Mouse (Mus musculus) limb, embryonic 11.5 days (tissue): ENCODE data around the gene Tspan14. TPM values are rescaled to one million over a fixed set of nuclear protein-coding genes. Genes with fewer than 3 reads are reported as not detected.

Experiments
- ATAC-seq: fragments of 200-750 bp; cut with Nextera tagmentation; 2 replicates; pipeline ENCODE4 v1.8.0; 2017; ENCODE audit warnings: low read depth; ENCODE audit not compliant: insufficient number of reproducible peaks, low FRiP score, low TSS enrichment
- DNase-seq: peaks from one replicate; pipeline ENCODE4 v3.0.0-alpha.2; 2015; ENCODE audit warnings: low spot score
- H3K27ac ChIP-seq: fragments of 300-500 bp; sonication (generic); replicated peaks from 2 replicates; pipeline ENCODE4 v1.5.1; 2014; ENCODE audit warnings: low read depth, mild to moderate bottlenecking, low read length
- H3K27me3 ChIP-seq: fragments of 300-500 bp; sonication (generic); 2 replicates; pipeline ENCODE4 v1.6.1; 2014; ENCODE audit warnings: mild to moderate bottlenecking, low read length, mixed read lengths; ENCODE audit not compliant: control insufficient read depth, insufficient read depth
- H3K36me3 ChIP-seq: fragments of 300-500 bp; sonication (generic); 2 replicates; pipeline ENCODE4 v1.6.1; 2014; ENCODE audit warnings: mild to moderate bottlenecking, low read length, moderate library complexity, mixed read lengths; ENCODE audit not compliant: control insufficient read depth, insufficient read depth
- H3K4me1 ChIP-seq: fragments of 300-500 bp; sonication (generic); 2 replicates; pipeline ENCODE4 v1.6.1; 2014; ENCODE audit warnings: low read length, mixed read lengths; ENCODE audit not compliant: control insufficient read depth, insufficient read depth
- H3K4me2 ChIP-seq: fragments of 300-500 bp; sonication (generic); 2 replicates; pipeline ENCODE4 v1.6.1; 2014; ENCODE audit warnings: low read depth, mild to moderate bottlenecking, moderate library complexity; ENCODE audit not compliant: severe bottlenecking
- H3K4me3 ChIP-seq: fragments of 300-500 bp; sonication (generic); 2 replicates; pipeline ENCODE4 v1.5.1; 2014; ENCODE audit warnings: low read depth, low read length
- H3K9ac ChIP-seq: fragments of 300-500 bp; sonication (generic); 2 replicates; pipeline ENCODE4 v1.6.1; 2014; ENCODE audit warnings: mild to moderate bottlenecking, low read length
- H3K9me3 ChIP-seq: fragments of 300-500 bp; sonication (generic); 2 replicates; pipeline ENCODE4 v1.6.1; 2016; ENCODE audit warnings: low read length; ENCODE audit not compliant: control insufficient read depth
- WGBS: fragments of 180-500 bp; shearing (Covaris S2); extraction: QIAGEN DNeasy Blood & Tissue Kit; methylation state at CpG from one replicate; pipeline ENCODE4 v1.1.7; 2014; 5-methylcytosine and 5-hydroxymethylcytosine counted together
- polyA plus RNA-seq: library from polyadenylated mRNA; unstranded; fragments of >200 nt; fragmentation: Nextera tagmentation; extraction: Ambion mirVana; gene quantifications from 2 replicates; pipeline ENCODE4 v1.2.1, GENCODE M21; 2014

Tspan14 gene
- polyA plus RNA-seq, 1 experiment from 2014 or later, result 87.0 TPM

GRCm38 (mm10) chr14:40966862-40967597 lies 423 bp upstream of the Tspan14 start:
- Histone ChIP-seq H3K36me3 (no peaks in the 10 kb centered on the region), H3K4me2 (peak overlapping the region; percentile 75), H3K27ac (peak overlapping the region; percentile 26), H3K9ac (peak overlapping the region; percentile 88), H3K27me3 (no peaks in the 10 kb centered on the region), H3K9me3 (no peaks in the 10 kb centered on the region), H3K4me1 (peaks cover 12% of the 10 kb centered on the region; the same call in 1 of the 2 replicates), H3K4me3 (peak overlapping the region; percentile 82)
- peak; percentile 94 for ATAC-seq
- WGBS, result under 1% methylated on average over 47 of the region's 62 CpGs
- DNase-seq, result peak; percentile 98

DNA sequence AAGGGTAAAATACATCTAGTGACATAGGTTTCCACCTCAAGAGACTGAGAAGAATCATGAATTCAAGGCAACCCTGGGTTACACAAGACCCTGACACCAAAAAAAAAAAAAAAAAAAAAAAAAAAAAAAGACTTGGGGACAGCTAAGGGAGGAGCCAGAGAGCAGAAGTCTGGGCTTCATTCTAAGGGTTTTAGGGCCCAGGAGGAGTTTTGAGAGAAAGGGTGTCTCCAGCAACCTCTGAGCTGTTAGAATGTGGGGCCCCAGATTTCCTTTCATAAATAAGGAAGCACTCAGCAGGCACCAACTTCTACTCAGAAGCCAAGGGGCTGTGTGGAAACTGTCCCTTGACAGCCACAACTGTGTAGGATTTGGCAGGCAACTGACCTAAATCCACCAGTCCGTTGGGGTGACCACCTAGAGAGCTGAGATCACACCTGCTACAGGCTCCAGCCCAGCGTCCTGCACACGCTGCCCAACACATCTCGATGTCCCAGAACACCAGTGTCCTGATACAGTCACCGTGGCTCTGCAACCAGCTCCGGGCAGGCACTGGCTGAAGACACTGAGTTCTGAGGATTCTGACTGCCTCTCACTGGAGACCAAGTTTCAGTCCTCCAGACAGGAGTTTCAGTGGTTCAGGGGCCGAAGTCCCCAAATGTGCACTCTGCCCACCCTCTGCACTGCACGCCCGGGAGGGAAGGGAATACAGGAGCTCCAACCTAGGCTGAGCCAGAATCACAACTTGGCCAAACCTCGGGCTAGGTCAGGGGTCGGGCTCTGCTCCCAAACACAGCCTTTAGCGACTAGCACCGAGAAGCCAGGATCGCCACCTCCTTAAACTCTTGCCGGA lies 875 bp downstream of the Tspan14 start:
- Histone ChIP-seq H3K9me3 (no peaks in the 10 kb centered on the region), H3K9ac (peak overlapping the region; percentile 88), H3K4me2 (peak overlapping the region; percentile 75), H3K27me3 (no peaks in the 10 kb centered on the region), H3K36me3 (no peaks in the 10 kb centered on the region), H3K27ac (peak overlapping the region; percentile 77), H3K4me3 (peak overlapping the region; percentile 82), H3K4me1 (peaks cover 12% of the 10 kb centered on the region; the same call in 1 of the 2 replicates)
- DNase-seq, result peak; percentile 63
- peak; percentile 13; the same call in 1 of the 2 replicates for ATAC-seq
- under 1% methylated on average over 15 of the region's 15 CpGs for WGBS

DNA sequence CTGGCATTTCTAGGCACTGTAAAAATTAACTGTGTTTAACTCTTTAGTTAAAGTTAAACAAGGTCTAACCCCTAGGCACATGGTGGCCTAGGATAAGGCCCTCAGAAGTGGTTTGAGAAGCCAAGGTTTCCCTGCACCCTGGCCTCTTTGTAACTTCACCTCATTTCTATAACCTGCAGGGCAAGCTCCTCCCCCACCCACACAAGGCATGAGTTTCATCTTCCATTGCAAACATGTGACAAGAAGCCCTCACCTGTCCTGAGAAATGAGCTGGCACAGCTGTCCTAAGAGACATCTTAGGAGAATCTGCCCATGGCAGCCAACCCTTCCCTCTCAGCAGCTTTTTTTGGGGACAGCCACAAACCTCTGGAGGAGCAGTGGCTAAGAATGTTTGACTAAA lies 1.7 kb downstream of the Tspan14 start:
- H3K4me3 ChIP-seq, result no peak overlapping the region
- no peak overlapping the region for H3K9ac ChIP-seq
- DNase-seq (no peak), ATAC-seq (no peak)
- no peak overlapping the region for H3K27ac ChIP-seq
- no peaks in the 10 kb centered on the region for H3K9me3 ChIP-seq
- peaks cover 15% of the 10 kb centered on the region; the same call in 1 of the 2 replicates for H3K4me1 ChIP-seq
- H3K4me2 ChIP-seq, result peak overlapping the region; percentile 75
- H3K27me3 ChIP-seq, result no peaks in the 10 kb centered on the region
- no peaks in the 10 kb centered on the region for H3K36me3 ChIP-seq

DNA sequence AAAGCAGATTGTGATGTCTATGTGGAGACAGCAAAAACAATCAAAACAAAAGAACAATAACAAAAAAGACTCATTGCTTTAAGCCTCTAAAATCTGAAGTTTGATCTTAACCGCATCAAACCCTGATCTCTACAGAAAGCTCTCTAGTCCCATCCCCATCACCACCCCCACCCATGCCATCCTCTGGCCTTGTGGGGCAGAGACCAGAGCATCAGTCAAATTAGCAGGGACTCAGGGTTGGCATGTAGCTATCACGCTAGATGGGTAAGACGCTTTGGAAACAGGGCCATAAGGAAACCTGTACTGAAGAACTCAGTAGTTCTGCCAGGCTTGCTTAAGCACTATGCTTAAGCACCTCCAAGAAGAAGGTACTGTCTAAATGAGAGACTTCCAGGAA lies 2.4 kb downstream of the Tspan14 start:
- Histone ChIP-seq H3K27ac (no peak overlapping the region), H3K4me1 (peaks cover 20% of the 10 kb centered on the region), H3K9me3 (no peaks in the 10 kb centered on the region), H3K4me3 (no peak overlapping the region), H3K36me3 (no peaks in the 10 kb centered on the region), H3K27me3 (no peaks in the 10 kb centered on the region), H3K9ac (no peak overlapping the region), H3K4me2 (no peak overlapping the region)
- ATAC-seq, result no peak
- WGBS, result 94% methylated on average over 3 of the region's 3 CpGs
- DNase-seq, result no peak

- peaks cover 23% of the 10 kb centered on the region for H3K4me1 ChIP-seq
- no peak overlapping the region for H3K27ac ChIP-seq
- H3K9me3 ChIP-seq, result no peaks in the 10 kb centered on the region
- WGBS, result 64% methylated on average over 3 of the region's 3 CpGs
- DNase-seq, result no peak
- no peak overlapping the region for H3K4me3 ChIP-seq
- H3K4me2 ChIP-seq, result no peak overlapping the region; the same call in 1 of the 2 replicates
- no peaks in the 10 kb centered on the region for H3K27me3 ChIP-seq
- no peak overlapping the region for H3K9ac ChIP-seq
- ATAC-seq, result no peak
- H3K36me3 ChIP-seq, result no peaks in the 10 kb centered on the region
Observed at GRCm38 (mm10) chr14:40963501-40964213, 3.0 kb downstream of the Tspan14 start.

GRCm38 (mm10) chr14:40962365-40963290 lies 4.0 kb downstream of the Tspan14 start:
- H3K4me1 ChIP-seq, result peaks cover 31% of the 10 kb centered on the region
- no peak overlapping the region for H3K4me3 ChIP-seq
- WGBS, result 86% methylated on average over 11 of the region's 11 CpGs
- no peak overlapping the region for H3K9ac ChIP-seq
- no peaks in the 10 kb centered on the region for H3K9me3 ChIP-seq
- H3K36me3 ChIP-seq, result no peaks in the 10 kb centered on the region
- H3K27me3 ChIP-seq, result no peaks in the 10 kb centered on the region
- H3K27ac ChIP-seq, result no peak overlapping the region
- H3K4me2 ChIP-seq, result no peak overlapping the region
- no peak for DNase-seq
- no peak for ATAC-seq

GRCm38 (mm10) chr14:40960237-40960636 lies 6.4 kb downstream of the Tspan14 start:
- WGBS, result 79% methylated on average over 4 of the region's 4 CpGs
- H3K36me3 ChIP-seq, result no peaks in the 10 kb centered on the region
- no peak overlapping the region for H3K9ac ChIP-seq
- no peaks in the 10 kb centered on the region for H3K27me3 ChIP-seq
- H3K27ac ChIP-seq, result no peak overlapping the region
- peaks cover 49% of the 10 kb centered on the region for H3K4me1 ChIP-seq
- H3K9me3 ChIP-seq, result no peaks in the 10 kb centered on the region
- H3K4me2 ChIP-seq, result no peak overlapping the region
- no peak overlapping the region for H3K4me3 ChIP-seq
- no peak for ATAC-seq
- DNase-seq, result no peak
